In the genomic region with DNA sequence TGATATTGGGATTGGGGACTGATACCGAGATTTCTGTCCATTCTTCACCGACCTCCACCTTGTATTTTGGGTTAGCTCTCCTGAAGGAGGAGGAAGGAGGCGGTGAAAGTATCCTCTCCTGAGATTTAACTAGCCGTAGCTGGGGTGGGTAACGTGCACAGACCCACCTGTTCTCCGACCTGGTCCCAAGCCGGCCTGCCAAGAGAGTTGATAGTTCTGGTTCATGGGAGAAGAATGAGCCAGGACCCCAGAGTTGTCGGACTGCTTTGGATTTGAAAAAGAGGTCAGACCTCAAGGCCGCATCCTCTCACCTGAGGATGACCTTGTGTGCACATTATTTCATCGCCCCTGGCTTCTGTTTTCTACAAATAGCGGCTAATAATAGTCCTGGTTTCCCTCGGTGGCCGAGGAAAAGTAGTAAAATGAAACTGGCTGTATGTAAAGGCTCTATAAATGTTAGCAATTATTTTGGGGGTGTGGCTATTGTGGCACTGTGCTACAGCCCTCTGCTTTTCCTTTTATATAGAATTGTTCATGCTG, we compare ENCODE assay signal across 9 mouse cellular contexts. TPM values are rescaled to one million over a fixed set of nuclear protein-coding genes. Genes with fewer than 3 reads are reported as not detected.
DNase-seq lines count a peak whose midpoint lies in the region; ATAC-seq and TF ChIP-seq lines count a peak whose summit lies in the region.
"Had no signal": no experiment of that assay in that cellular context is flagged by ENCODE, and none has a peak within 500 bp of the region (broad histone marks: within the 10 kb centered on the region; RNA-seq: fewer than 3 reads in every experiment).

No protein-coding gene starts in this region.

- WGBS in embryonic facial prominence, embryonic 12.5 days, result 1% methylated on average over 13 of the region's 13 CpGs
- WGBS in hindbrain, postnatal 0 days, result under 1% methylated on average over 13 of the region's 13 CpGs

- H3K4me2 ChIP-seq in embryonic facial prominence, embryonic 12.5 days (replicated peaks), result peak overlapping the region; percentile 63
- peak overlapping the region; percentile 86 for H3K4me2 ChIP-seq in hindbrain, postnatal 0 days (ENCODE audit: low read depth, low read length)

- TF ChIP-seq EP300 in ES-Bruce4 (IDR thresholded peaks at IDR 0.05; ENCODE audit: insufficient read depth, low read depth, low read length), result no peak

- peak overlapping the region; percentile 77 for H3K27ac ChIP-seq in ES-Bruce4 (ENCODE audit: insufficient read depth, low read length)
- H3K27ac ChIP-seq in embryonic facial prominence, embryonic 12.5 days, result peak overlapping the region; percentile 94
- peak overlapping the region; percentile 99 for H3K27ac ChIP-seq in hindbrain, postnatal 0 days

- no peaks in the 10 kb centered on the region for H3K9me3 ChIP-seq in ES-Bruce4 (replicated peaks; ENCODE audit: control insufficient read depth, insufficient read depth, low read length, poor library complexity, severe bottlenecking)
- no peaks in the 10 kb centered on the region for H3K9me3 ChIP-seq in embryonic facial prominence, embryonic 12.5 days
- H3K9me3 ChIP-seq in hindbrain, postnatal 0 days (ENCODE audit: low read length), result no peaks in the 10 kb centered on the region

- no peak for ATAC-seq in embryonic facial prominence, embryonic 12.5 days (ENCODE audit: insufficient number of reproducible peaks, insufficient read depth, low FRiP score, low TSS enrichment)
- ATAC-seq in hindbrain, postnatal 0 days, result no peak

- TF ChIP-seq CTCF in ES-Bruce4 (IDR thresholded peaks at IDR 0.05; ENCODE audit: low read depth, low read length), result no peak
- no peak for TF ChIP-seq CTCF in hindbrain, postnatal 0 days (IDR thresholded peaks at IDR 0.05; ENCODE audit: low read depth)

- no peak for TF ChIP-seq POLR2A in ES-Bruce4 (IDR thresholded peaks at IDR 0.05; ENCODE audit: insufficient read depth, low read length)

- peak; percentile 9 for DNase-seq in heart, adult 8-10 months (ENCODE audit: low spot score)
- DNase-seq in heart, adult 18-20 months, result no peak
- peak; percentile 2 for DNase-seq in hindbrain, postnatal 0 days (ENCODE audit: low spot score)
- DNase-seq in lung, postnatal 36 days, result peak; percentile 2
- DNase-seq in Muller cell, postnatal 12 days (ENCODE audit: inconsistent ontology term), result no peak
- no peak for DNase-seq in testis, postnatal 10 days (ENCODE audit: low spot score)

- H3K36me3 ChIP-seq in ES-Bruce4 (ENCODE audit: control insufficient read depth, insufficient read depth, low read length, poor library complexity, severe bottlenecking), result peaks cover 3% of the 10 kb centered on the region; the same call in 1 of the 2 replicates
- 0 out of 2 replicates have a peak, but pooled peaks cover under 1% of the 10 kb centered on the region for H3K36me3 ChIP-seq in embryonic facial prominence, embryonic 12.5 days
- H3K36me3 ChIP-seq in hindbrain, postnatal 0 days (ENCODE audit: insufficient read depth, low read length), result no peaks in the 10 kb centered on the region

- peak overlapping the region; percentile 71 for H3K9ac ChIP-seq in ES-Bruce4 (ENCODE audit: low read depth, poor library complexity, severe bottlenecking)
- H3K9ac ChIP-seq in embryonic facial prominence, embryonic 12.5 days, result peak overlapping the region; percentile 80
- H3K9ac ChIP-seq in hindbrain, postnatal 0 days (replicated peaks; ENCODE audit: low read length), result peak overlapping the region; percentile 87

- H3K4me3 ChIP-seq in ES-Bruce4 (ENCODE audit: low read depth, low read length), result peak overlapping the region; percentile 93
- peak overlapping the region; percentile 80 for H3K4me3 ChIP-seq in embryonic facial prominence, embryonic 12.5 days
- peak overlapping the region; percentile 77 for H3K4me3 ChIP-seq in hindbrain, postnatal 0 days (ENCODE audit: low read length)

- H3K27me3 ChIP-seq in ES-Bruce4 (ENCODE audit: control insufficient read depth, insufficient read depth, low read length, poor library complexity, severe bottlenecking), result no peaks in the 10 kb centered on the region
- no peaks in the 10 kb centered on the region for H3K27me3 ChIP-seq in embryonic facial prominence, embryonic 12.5 days
- H3K27me3 ChIP-seq in hindbrain, postnatal 0 days (ENCODE audit: insufficient read depth, low read length), result no peaks in the 10 kb centered on the region

- H3K4me1 ChIP-seq in ES-Bruce4 (ENCODE audit: control insufficient read depth, insufficient read depth, low read length), result peaks cover 1% of the 10 kb centered on the region
- peaks cover 12% of the 10 kb centered on the region for H3K4me1 ChIP-seq in embryonic facial prominence, embryonic 12.5 days
- H3K4me1 ChIP-seq in hindbrain, postnatal 0 days (ENCODE audit: insufficient read depth, low read length), result peaks cover 21% of the 10 kb centered on the region

RNA-seq across cellular contexts. Expression of a gene that starts 1.0 kb away (rescaled TPM):
- total RNA-seq in heart, adult 8-10 months (2022), result 100 to 1,000 TPM; 165 to 207 (median 192) TPM
- 100 to 1,000 TPM; 173 to 183 TPM for total RNA-seq in heart, adult 18-20 months (2021)
- 253 and 280 TPM in 2 replicates for polyA plus RNA-seq in ES-Bruce4 (2011; ENCODE audit: insufficient read depth, insufficient read length, low read depth, missing spikeins)
- polyA plus RNA-seq in embryonic facial prominence, embryonic 12.5 days (2016; fragmentation: Nextera tagmentation; extraction: Ambion mirVana), result 402 and 407 TPM in 2 replicates
- total RNA-seq in hindbrain, postnatal 0 days (2014; rRNA removed), result 758 and 823 TPM in 2 replicates
- polyA plus RNA-seq in hindbrain, postnatal 0 days (2015; fragmentation: Nextera tagmentation; extraction: Ambion mirVana), result 674 and 734 TPM in 2 replicates

RNA-seq across cellular contexts. Expression of a gene that starts 26.6 kb away (rescaled TPM):
- not detected for total RNA-seq in heart, adult 8-10 months (2022)
- not detected for total RNA-seq in heart, adult 18-20 months (2021)
- not detected in 2 replicates for polyA plus RNA-seq in ES-Bruce4 (2011; ENCODE audit: insufficient read depth, insufficient read length, low read depth, missing spikeins)
- not detected in 2 replicates for polyA plus RNA-seq in embryonic facial prominence, embryonic 12.5 days (2016; fragmentation: Nextera tagmentation; extraction: Ambion mirVana)
- total RNA-seq in hindbrain, postnatal 0 days (2014; rRNA removed), result 0.99 TPM in 1 of 2 replicates, not detected in the other
- not detected in 2 replicates for polyA plus RNA-seq in hindbrain, postnatal 0 days (2015; fragmentation: Nextera tagmentation; extraction: Ambion mirVana)
- total RNA-seq: neutrophil, adult 5-6 weeks had no signal

RNA-seq across cellular contexts. Expression of a gene that starts 41.2 kb away (rescaled TPM):
- not detected for total RNA-seq in heart, adult 8-10 months (2022)
- total RNA-seq in heart, adult 18-20 months (2021), result not detected
- not detected in 2 replicates for polyA plus RNA-seq in ES-Bruce4 (2011; ENCODE audit: insufficient read depth, insufficient read length, low read depth, missing spikeins)
- not detected in 2 replicates for polyA plus RNA-seq in embryonic facial prominence, embryonic 12.5 days (2016; fragmentation: Nextera tagmentation; extraction: Ambion mirVana)
- not detected in 2 replicates for total RNA-seq in hindbrain, postnatal 0 days (2014; rRNA removed)
- polyA plus RNA-seq in hindbrain, postnatal 0 days (2015; fragmentation: Nextera tagmentation; extraction: Ambion mirVana), result not detected in 2 replicates
- total RNA-seq: neutrophil, adult 5-6 weeks had no signal

RNA-seq across cellular contexts. Expression of a gene that starts 50.2 kb away (rescaled TPM):
- total RNA-seq in heart, adult 8-10 months (2022), result not detected
- not detected for total RNA-seq in heart, adult 18-20 months (2021)
- not detected in 2 replicates for polyA plus RNA-seq in ES-Bruce4 (2011; ENCODE audit: insufficient read depth, insufficient read length, low read depth, missing spikeins)
- not detected in 2 replicates for polyA plus RNA-seq in embryonic facial prominence, embryonic 12.5 days (2016; fragmentation: Nextera tagmentation; extraction: Ambion mirVana)
- total RNA-seq in hindbrain, postnatal 0 days (2014; rRNA removed), result not detected in 2 replicates
- polyA plus RNA-seq in hindbrain, postnatal 0 days (2015; fragmentation: Nextera tagmentation; extraction: Ambion mirVana), result not detected in 2 replicates
- total RNA-seq: neutrophil, adult 5-6 weeks had no signal

Comparison
In these comparisons a context has a peak if more than half of its experiments do, and no peak if none do; other contexts are left out.
1. DNase-seq: peak in heart, adult 8-10 months (single experiment), hindbrain, postnatal 0 days (single experiment) and lung, postnatal 36 days (single experiment); none in heart, adult 18-20 months (0 of 2), Muller cell, postnatal 12 days (single experiment) and testis, postnatal 10 days (single experiment).
2. Peak in every context shown above with its lines, with median percentiles within 50 percentile points of each other: H3K27ac ChIP-seq, H3K4me3 ChIP-seq and H3K9ac ChIP-seq.